25 mouse cellular contexts compared by ENCODE assay signal in genomic region chr2:70873168-70873567, GRCm38 (mm10).
"Had no signal": no experiment of that assay in that cellular context is flagged by ENCODE, and none has a peak within 500 bp of the region (broad histone marks: within the 10 kb centered on the region; RNA-seq: fewer than 3 reads in every experiment).

No protein-coding gene starts in this region.

- H3K27me3 ChIP-seq: heart, embryonic 12.5 days; hindbrain, embryonic 12.5 days; intestine, embryonic 15.5 days; limb, embryonic 13.5 days; limb, embryonic 15.5 days had no signal

- ATAC-seq: hindbrain, embryonic 16.5 days; inflammation-experienced regulatory T-cells, adult 6 months; intestine, embryonic 15.5 days; intestine, postnatal 0 days had no signal

- DNase-seq: gastrocnemius, adult 2 months; gastrocnemius, postnatal 10 days; gastrocnemius, postnatal 25 days; heart, adult 18-20 months; heart, postnatal 10 days; heart, postnatal 4 days; kidney, adult 18-20 months; kidney, adult 8-10 months; kidney, postnatal 10 days; kidney, postnatal 25 days; kidney, postnatal 4 days; layer of hippocampus, adult 9-11 months; layer of hippocampus, postnatal 36 days had no signal

- H3K9ac ChIP-seq: heart, embryonic 12.5 days; hindbrain, embryonic 12.5 days; hindbrain, embryonic 14.5 days; intestine, embryonic 15.5 days; limb, embryonic 13.5 days; limb, embryonic 15.5 days had no signal

- H3K27ac ChIP-seq: gastrocnemius, adult 2 months; heart, embryonic 10.5 days; hindbrain, embryonic 10.5 days; hindbrain, embryonic 12.5 days; hindbrain, embryonic 14.5 days; intestine, embryonic 15.5 days; layer of hippocampus, adult 2 months; limb, embryonic 13.5 days; limb, embryonic 15.5 days had no signal

- H3K4me2 ChIP-seq: heart, embryonic 12.5 days; hindbrain, embryonic 12.5 days; hindbrain, embryonic 14.5 days; intestine, embryonic 15.5 days; limb, embryonic 13.5 days; limb, embryonic 15.5 days had no signal

- H3K4me3 ChIP-seq: gastrocnemius, adult 2 months; heart, embryonic 10.5 days; heart, embryonic 12.5 days; hindbrain, embryonic 10.5 days; hindbrain, embryonic 12.5 days; intestine, embryonic 15.5 days; layer of hippocampus, adult 2 months; limb, embryonic 13.5 days; limb, embryonic 15.5 days had no signal

- H3K36me3 ChIP-seq: heart, embryonic 10.5 days; heart, embryonic 12.5 days; hindbrain, embryonic 10.5 days; hindbrain, embryonic 12.5 days; intestine, embryonic 15.5 days; limb, embryonic 13.5 days; limb, embryonic 15.5 days had no signal

- H3K4me1 ChIP-seq: intestine, embryonic 15.5 days; limb, embryonic 13.5 days; limb, embryonic 15.5 days had no signal

- H3K9me3 ChIP-seq: heart, embryonic 10.5 days; heart, embryonic 12.5 days; hindbrain, embryonic 10.5 days; hindbrain, embryonic 12.5 days; intestine, embryonic 15.5 days; limb, embryonic 13.5 days; limb, embryonic 15.5 days had no signal
